ENCODE assay signal across 8 mouse cellular contexts in genomic region chr10:62602177-62603040, GRCm38 (mm10). TPM values are rescaled to one million over a fixed set of nuclear protein-coding genes. Genes with fewer than 3 reads are reported as not detected.
A peak's percentile ranks its signal among the peaks of the same experiment; 100 is the strongest.
DNase-seq lines count a peak whose midpoint lies in the region; ATAC-seq and TF ChIP-seq lines count a peak whose summit lies in the region.

Gene Ddx21, minus strand, starts transcription at chr10:62602281.

- H3K4me1 ChIP-seq in cortical plate, adult 2 months (ENCODE audit: control insufficient read depth, insufficient read depth, low read length), result peaks cover 2% of the 10 kb centered on the region; the same call in 1 of the 2 replicates

- H3K27ac ChIP-seq in cortical plate, adult 2 months (ENCODE audit: insufficient read depth, low read length), result no peak within 1 kb of the TSS

- TF ChIP-seq CTCF in cortical plate, adult 2 months (IDR thresholded peaks at IDR 0.05; ENCODE audit: extremely low read depth, insufficient read depth, low read length), result no peak

- H3K4me3 ChIP-seq in cortical plate, adult 2 months (ENCODE audit: insufficient read depth, low read length), result peak within 1 kb of the TSS; percentile 76

- TF ChIP-seq POLR2A in cortical plate, adult 2 months (IDR thresholded peaks at IDR 0.05; ENCODE audit: extremely low read depth, insufficient read depth, low read length), result peak; percentile 96

- peak; percentile 88 for ATAC-seq in activated CD4-positive, CD25-positive, alpha-beta regulatory T cell, adult 4 months
- ATAC-seq in megakaryocyte progenitor cell, adult 5-6 weeks (replicated peaks; ENCODE audit: poor library complexity), result peak; percentile 94

- peak; percentile 86 for DNase-seq in gastrocnemius, postnatal 10 days
- DNase-seq in induced T-regulatory cell, adult 2 months (ENCODE audit: low read depth), result peak; percentile 97
- DNase-seq in left cerebral cortex, adult 9 months (ENCODE audit: low spot score in 2 of 2), result peak; percentile 53 to 85
- peak; percentile 89 for DNase-seq in right cerebral cortex, postnatal 14 days
- DNase-seq in urinary bladder, postnatal 36 days (ENCODE audit: low spot score in 2 of 2), result peak; percentile 86 to 90

RNA-seq across cellular contexts. Expression of gene Ddx21, which starts in this region (rescaled TPM):
- polyA plus RNA-seq in activated CD4-positive, CD25-positive, alpha-beta regulatory T cell, adult 4 months (2017; shearing (Covaris generic)), result 10 to 100 TPM; 54.1 to 60.2 TPM
- polyA plus RNA-seq in cortical plate, adult 2 months (2012; rRNA removed), result 16.0 and 17.4 TPM in 2 replicates
- total RNA-seq in gastrocnemius, postnatal 10 days (2021), result 10 to 100 TPM; 32.1 to 37.8 TPM
- total RNA-seq in megakaryocyte progenitor cell, adult 5-6 weeks (2015), result 115 and 119 TPM in 2 replicates
- 148 and 187 TPM in 2 replicates for total RNA-seq in megakaryocyte progenitor cell, adult 5-6 weeks (2017)
